Mouse (Mus musculus) kidney, adult 9 months (tissue): ENCODE data around the gene Emilin1.

Experiments
- DNase-seq: peaks from one replicate; pipeline ENCODE4 v3.0.0; 2022

The Emilin1 gene

GRCm38 (mm10) chr5:30927945-30928529 lies 14.8 kb downstream of the Emilin1 start:
- DNase-seq = peak; percentile 70

DNA sequence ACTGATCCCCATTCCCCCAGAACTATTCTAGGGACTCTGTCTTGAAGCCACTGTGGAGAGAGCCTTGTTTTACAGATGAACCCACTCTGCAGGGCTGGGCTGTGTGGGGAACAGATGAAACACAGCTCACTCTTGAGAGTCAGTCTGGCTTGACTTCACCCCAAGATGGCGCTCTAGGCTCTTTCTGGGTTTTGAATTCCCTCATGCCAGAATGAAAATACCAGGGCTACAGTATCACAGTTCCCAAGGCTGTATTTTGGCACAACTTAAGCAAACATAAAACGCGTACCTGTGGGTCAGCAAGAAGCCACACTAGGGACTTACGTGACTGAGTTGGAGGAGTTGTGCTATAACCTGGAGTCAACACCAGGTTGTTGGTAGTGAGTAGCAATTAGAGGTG lies 16.9 kb downstream of the Emilin1 start:
- DNase-seq = peak; percentile 81

- DNase-seq = peak; percentile 14
Measured at GRCm38 (mm10) chr5:30930846-30931245, 17.6 kb downstream of the Emilin1 start.

- no peak for DNase-seq
Measured at GRCm38 (mm10) chr5:30931378-30931777, 18.2 kb downstream of the Emilin1 start.

GRCm38 (mm10) chr5:30933705-30934104 lies 20.5 kb downstream of the Emilin1 start:
- peak; percentile 15 for DNase-seq

DNA sequence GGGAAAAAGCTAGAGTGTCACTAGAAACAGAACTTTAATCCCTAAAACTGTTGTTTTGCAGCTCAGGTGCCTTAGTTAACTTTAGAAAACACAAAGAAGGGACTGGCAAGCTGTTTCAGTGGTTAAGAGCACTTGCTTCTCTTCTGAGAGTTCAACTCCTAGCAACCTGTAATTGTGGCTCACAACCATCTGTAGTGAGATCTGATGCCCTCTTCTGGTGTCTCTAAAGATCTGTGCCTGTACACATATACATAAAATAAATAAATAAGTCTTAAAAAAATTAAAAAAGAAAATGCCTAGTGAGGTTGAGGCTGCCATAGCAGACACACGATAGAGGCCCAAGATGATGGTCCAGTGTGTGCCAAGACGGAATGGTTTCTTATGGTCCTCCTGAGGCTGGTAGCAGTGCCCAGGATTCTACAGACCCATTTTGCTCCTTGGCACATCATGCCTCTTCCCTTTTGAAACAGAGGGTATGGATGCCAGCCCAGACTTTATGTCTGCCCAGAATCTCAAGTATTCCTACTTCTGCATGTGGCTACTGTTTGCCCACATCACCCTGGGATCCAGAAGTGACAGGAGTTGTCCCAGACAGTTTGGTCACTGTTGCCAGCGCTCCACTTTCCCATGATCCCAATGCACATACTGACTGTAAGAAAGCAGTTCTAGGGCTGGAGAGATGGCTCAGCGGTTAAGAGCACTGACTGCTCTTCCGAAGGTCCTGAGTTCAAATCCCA lies 21.7 kb downstream of the Emilin1 start:
- DNase-seq = peak; percentile 13

DNA sequence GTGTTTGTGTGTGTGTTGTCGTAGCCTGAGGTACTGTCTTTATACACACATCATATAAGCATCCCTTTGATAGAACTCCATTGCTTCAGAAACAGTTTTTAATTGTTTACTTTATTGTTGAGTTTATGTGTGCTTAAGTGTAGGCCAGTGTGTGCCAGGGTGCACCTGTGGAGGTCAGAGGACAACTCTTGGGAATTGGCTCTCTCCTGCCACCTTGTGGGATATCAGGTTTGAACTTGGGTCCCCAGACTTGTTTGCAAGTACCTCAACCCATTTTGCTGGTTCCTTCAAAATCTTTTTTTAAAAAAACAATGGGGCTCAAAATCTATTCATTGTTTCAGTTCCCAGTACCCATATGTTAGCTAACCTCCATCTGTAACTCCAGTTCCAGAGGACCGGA lies 29.8 kb downstream of the Emilin1 start:
- DNase-seq = peak; percentile 70

- DNase-seq = peak; percentile 81
Measured at GRCm38 (mm10) chr5:30944344-30944743, 31.1 kb downstream of the Emilin1 start.

- peak; percentile 84 for DNase-seq
Measured at GRCm38 (mm10) chr5:30944956-30945781, 32.0 kb downstream of the Emilin1 start, which contains the start of gene Cgref1. Gene Cgref1 (minus strand): TSS chr5:30945591.

DNA sequence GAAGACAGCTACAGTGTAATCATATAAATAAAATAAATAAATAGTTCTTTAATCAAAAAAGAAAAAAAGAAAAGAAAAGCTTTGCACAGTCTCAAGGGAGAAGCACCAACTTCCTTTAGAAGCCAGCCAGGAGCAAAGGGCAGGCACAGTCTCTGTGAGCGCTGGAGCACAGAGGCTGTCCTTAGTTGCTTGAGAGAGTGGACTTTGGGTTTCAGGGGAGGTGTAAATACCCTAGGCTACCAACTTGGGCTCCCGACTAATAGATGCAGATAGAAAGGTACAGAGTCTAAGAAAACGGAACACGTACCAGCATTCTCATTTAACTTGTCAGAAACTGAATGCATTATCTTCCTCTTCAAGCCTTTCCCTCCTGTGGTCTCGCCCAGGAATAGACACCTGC lies 35.4 kb downstream of the Emilin1 start:
- peak; percentile 83 for DNase-seq

DNA sequence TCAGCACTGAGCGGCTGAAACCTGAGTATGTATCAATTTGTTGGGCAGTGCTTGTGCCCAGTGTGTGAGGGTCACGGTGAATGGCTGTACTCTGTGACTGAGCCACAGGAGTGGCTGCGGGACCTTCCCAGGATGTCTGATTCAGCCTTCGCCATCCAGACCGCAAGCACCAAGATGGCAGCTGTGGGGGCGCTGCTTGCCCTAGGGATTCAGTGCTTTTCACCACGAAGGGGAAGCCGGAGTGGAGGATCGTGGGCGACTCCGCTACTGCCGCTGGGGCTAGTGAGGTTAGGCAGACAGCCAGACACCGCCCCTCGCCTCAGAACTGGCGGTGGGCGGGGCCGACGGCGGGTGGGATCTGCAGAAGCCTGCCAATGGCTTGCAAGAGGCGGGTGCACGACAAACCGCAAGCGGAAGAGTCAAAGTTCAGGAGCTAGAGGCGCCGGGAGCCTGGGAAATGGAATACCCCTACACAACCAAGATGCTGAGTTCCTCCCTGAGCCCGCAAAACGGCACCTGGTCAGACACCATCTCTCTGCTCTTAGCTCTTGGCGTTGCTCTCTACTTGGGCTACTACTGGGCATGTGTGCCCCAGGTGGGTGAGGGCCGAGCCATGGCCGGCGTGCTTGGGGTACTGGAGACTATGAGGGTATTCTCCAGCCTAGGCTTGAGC lies 36.6 kb downstream of the Emilin1 start:
- peak; percentile 96 for DNase-seq

GRCm38 (mm10) chr5:30950451-30950850 lies 37.2 kb downstream of the Emilin1 start:
- DNase-seq = no peak

DNA sequence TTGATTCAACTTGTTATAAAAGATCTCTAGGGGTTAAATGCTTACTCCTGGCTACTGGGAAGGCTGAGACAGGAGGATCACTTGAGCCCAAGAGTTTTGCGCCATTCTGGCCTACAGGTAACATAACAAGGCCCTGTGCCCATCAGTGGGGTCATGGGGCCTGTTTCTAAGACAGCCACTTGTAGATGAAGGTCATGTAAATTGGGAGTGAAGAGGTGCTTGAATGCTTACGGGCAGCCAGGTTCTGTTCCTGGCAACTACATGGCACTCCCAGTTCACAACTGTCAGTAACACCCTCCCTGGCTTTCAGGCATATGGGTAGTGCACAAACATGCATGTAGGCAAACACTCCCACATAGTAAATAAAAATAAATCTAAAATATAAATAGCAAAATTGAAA lies 37.7 kb downstream of the Emilin1 start:
- no peak for DNase-seq

DNA sequence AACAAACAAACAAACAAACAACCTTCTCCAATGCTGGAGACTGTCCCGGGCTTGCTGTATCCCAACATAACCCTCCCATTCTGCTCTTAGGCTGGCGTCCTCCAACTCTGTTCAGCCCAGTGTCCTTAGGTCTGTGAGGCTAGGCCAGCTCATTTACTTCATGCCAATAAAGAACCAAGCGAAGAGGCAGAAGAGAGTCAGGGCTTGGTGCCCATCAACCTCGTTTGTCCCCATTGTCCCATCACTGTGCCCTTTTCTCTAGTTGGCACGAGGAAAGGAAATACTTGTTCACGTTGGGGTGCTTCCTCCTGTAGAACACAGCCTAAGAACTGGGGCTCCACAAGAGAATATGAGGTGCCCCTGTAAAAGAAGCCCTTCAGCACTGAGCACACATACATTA lies 38.5 kb downstream of the Emilin1 start:
- no peak for DNase-seq

DNA sequence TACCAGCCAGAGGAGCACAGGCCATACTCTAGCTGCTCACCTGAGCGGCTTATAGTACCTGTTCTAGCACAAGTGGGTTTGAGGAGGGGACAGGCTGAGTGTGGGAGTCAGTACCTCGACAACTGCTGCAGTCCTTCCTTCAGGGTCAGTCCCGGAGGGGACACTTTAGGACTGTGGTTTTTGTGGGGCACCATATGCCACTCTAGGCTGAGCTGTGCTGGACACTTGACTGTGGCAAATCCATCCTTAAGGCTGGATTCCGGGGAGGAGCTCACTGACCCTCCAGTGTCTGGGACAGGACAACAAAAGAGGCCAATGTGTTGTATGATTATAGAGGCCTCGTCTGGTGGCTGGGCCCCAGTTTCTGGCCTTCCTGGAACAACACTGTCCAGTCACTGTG lies 39.3 kb downstream of the Emilin1 start:
- DNase-seq = no peak

DNA sequence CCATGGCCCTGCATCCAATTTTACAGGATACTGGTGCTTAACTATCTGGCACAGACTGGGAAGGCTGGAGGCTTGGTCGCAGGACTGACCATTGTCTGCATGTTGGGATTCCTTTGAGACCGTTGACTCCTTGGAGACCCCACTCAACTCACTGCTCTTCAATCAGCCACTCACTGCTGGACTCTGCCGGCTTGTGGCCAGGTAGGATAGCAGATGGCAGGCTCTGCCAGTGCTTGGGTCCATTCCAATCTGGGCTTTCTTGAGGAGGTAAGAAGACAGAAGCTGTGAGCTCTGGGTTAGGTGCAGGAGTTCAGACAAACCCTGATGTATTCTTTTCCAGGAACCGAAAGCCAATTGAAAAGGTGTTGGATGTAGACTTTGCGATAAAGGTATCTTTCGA lies 40.9 kb downstream of the Emilin1 start:
- DNase-seq = no peak

GRCm38 (mm10) chr5:30954556-30954955 lies 41.4 kb downstream of the Emilin1 start:
- no peak for DNase-seq

GRCm38 (mm10) chr5:30955751-30956150 lies 42.5 kb downstream of the Emilin1 start:
- DNase-seq = no peak

DNA sequence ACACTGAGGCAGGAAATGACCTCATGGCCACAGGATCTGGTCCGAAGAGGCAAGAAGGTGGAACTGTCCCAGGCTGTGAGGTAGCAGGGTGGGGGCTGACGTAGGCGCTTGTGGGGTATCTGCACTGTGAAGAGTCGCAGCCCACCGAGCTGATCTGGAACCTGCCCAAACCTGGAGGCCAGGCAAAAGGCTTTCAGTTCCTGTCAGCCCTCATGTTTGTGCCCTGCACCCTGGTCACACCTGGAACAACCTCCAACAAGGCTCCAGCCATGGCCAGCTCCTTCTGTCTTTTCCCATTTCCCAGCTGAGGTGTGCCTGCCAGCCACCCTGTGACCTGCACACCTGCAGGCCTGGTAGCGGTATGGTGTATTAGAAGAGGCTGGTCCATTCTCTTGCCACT lies 44.7 kb downstream of the Emilin1 start:
- DNase-seq = no peak

GRCm38 (mm10) chr5:30959198-30959854 lies 46.1 kb downstream of the Emilin1 start:
- DNase-seq = peak; percentile 73

GRCm38 (mm10) chr5:30959966-30960501 lies 46.8 kb downstream of the Emilin1 start, which contains the start of gene Preb:
Gene Preb (minus strand): TSS chr5:30960361.
- DNase-seq = peak; percentile 99

DNA sequence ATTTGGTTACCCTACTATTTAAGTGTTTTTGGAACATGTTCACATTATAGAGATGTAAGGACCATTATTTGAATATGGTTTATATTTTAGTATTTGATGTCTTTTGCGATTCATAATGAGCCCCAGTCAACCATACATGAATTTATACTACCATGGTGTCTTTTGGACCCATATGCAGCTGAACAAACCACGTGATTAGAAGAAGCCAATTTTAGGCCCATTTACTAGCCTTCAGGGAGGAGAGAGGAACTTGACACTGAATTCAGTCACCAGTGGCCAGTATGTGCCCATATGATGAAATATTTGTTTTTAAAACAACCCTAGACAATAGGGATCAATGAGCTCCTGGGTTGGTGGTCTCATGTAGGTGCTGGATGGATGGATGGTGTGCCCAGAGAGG lies 47.6 kb downstream of the Emilin1 start:
- DNase-seq = no peak
